ENCODE assay signal across 9 mouse cellular contexts in the genomic region with DNA sequence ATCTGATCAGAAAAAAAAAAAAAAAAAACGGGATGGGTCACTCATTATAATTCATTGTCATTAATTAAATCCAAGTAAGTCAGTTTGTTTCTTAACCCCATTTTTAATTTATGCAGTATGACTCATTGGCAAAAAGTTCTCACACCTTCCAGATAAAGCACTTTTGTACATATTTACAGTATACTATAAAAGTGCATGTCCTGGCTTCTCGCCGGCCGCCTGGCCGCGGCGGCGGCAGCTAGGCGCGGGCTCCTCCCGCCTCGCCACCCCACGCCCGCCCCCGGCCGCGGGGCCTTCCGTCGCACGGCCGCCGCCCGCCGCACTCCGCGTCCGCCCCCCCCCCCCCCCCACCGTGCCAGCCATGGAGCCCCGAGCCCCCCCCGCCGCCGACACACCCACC. TPM values are rescaled to one million over a fixed set of nuclear protein-coding genes. Genes with fewer than 3 reads are reported as not detected.
DNase-seq lines count a peak whose midpoint lies in the region; ATAC-seq and TF ChIP-seq lines count a peak whose summit lies in the region.
"Had no signal": no experiment of that assay in that cellular context is flagged by ENCODE, and none has a peak within 500 bp of the region (broad histone marks: within the 10 kb centered on the region; RNA-seq: fewer than 3 reads in every experiment).

No protein-coding gene starts in this region.

- ATAC-seq in forebrain, embryonic 13.5 days = no peak
- no peak for ATAC-seq in limb, embryonic 15.5 days (ENCODE audit: insufficient number of reproducible peaks, low FRiP score, low TSS enrichment, low read depth)
- ATAC-seq in stomach, embryonic 14.5 days (ENCODE audit: insufficient number of reproducible peaks, insufficient read depth, low FRiP score, low read depth) = no peak

- H3K27ac ChIP-seq in kidney, adult 2 months (ENCODE audit: insufficient read depth, low read depth, low read length) = no peak overlapping the region
- H3K27ac ChIP-seq in forebrain, embryonic 13.5 days = no peak overlapping the region
- no peak overlapping the region for H3K27ac ChIP-seq in limb, embryonic 15.5 days
- H3K27ac ChIP-seq in stomach, embryonic 14.5 days (ENCODE audit: low read length) = no peak overlapping the region

- peak overlapping the region; percentile 59 for H3K4me2 ChIP-seq in forebrain, embryonic 13.5 days
- H3K4me2 ChIP-seq in limb, embryonic 15.5 days = peak overlapping the region; percentile 64
- peak overlapping the region; percentile 49 for H3K4me2 ChIP-seq in stomach, embryonic 14.5 days (replicated peaks; ENCODE audit: low read depth, low read length)

- no peaks in the 10 kb centered on the region for H3K36me3 ChIP-seq in kidney, adult 2 months (ENCODE audit: control insufficient read depth, insufficient read depth, low read length)
- H3K36me3 ChIP-seq in forebrain, embryonic 13.5 days (ENCODE audit: poor library complexity, severe bottlenecking) = no peaks in the 10 kb centered on the region
- no peaks in the 10 kb centered on the region for H3K36me3 ChIP-seq in limb, embryonic 15.5 days
- no peaks in the 10 kb centered on the region for H3K36me3 ChIP-seq in stomach, embryonic 14.5 days (ENCODE audit: control insufficient read depth, insufficient read depth, low read length)

- no peak for TF ChIP-seq POLR2A in kidney, adult 2 months (IDR thresholded peaks at IDR 0.05; ENCODE audit: low read depth, low read length)

- no peak overlapping the region for H3K4me3 ChIP-seq in kidney, adult 2 months (ENCODE audit: insufficient read depth, low read depth, low read length)
- H3K4me3 ChIP-seq in forebrain, embryonic 13.5 days = peak overlapping the region; percentile 34
- H3K4me3 ChIP-seq in limb, embryonic 15.5 days = peak overlapping the region; percentile 36
- peak overlapping the region; percentile 11; the same call in 1 of the 2 replicates for H3K4me3 ChIP-seq in stomach, embryonic 14.5 days (ENCODE audit: low read depth, low read length)

- H3K4me1 ChIP-seq in kidney, adult 2 months (ENCODE audit: control insufficient read depth, insufficient read depth, low read length) = no peaks in the 10 kb centered on the region
- H3K4me1 ChIP-seq in forebrain, embryonic 13.5 days = no peaks in the 10 kb centered on the region
- H3K4me1 ChIP-seq in limb, embryonic 15.5 days = no peaks in the 10 kb centered on the region
- no peaks in the 10 kb centered on the region for H3K4me1 ChIP-seq in stomach, embryonic 14.5 days (ENCODE audit: control insufficient read depth, insufficient read depth, low read length)

- no peaks in the 10 kb centered on the region for H3K9me3 ChIP-seq in forebrain, embryonic 13.5 days (replicated peaks)
- H3K9me3 ChIP-seq in limb, embryonic 15.5 days = no peaks in the 10 kb centered on the region
- H3K9me3 ChIP-seq in stomach, embryonic 14.5 days (ENCODE audit: control insufficient read depth, low read depth, low read length) = no peaks in the 10 kb centered on the region

- H3K9ac ChIP-seq in forebrain, embryonic 13.5 days = no peak overlapping the region
- no peak overlapping the region for H3K9ac ChIP-seq in limb, embryonic 15.5 days
- no peak overlapping the region for H3K9ac ChIP-seq in stomach, embryonic 14.5 days (replicated peaks; ENCODE audit: low read depth, low read length)

- no peak for TF ChIP-seq CTCF in kidney, adult 2 months (conservative IDR thresholded peaks at IDR 0.05; ENCODE audit: insufficient read depth, insufficient read length, low read depth, low read length)

- no peaks in the 10 kb centered on the region for H3K27me3 ChIP-seq in kidney, adult 2 months (replicated peaks; ENCODE audit: control insufficient read depth, insufficient read depth, low read length)
- no peaks in the 10 kb centered on the region for H3K27me3 ChIP-seq in forebrain, embryonic 13.5 days
- H3K27me3 ChIP-seq in limb, embryonic 15.5 days = no peaks in the 10 kb centered on the region
- H3K27me3 ChIP-seq in stomach, embryonic 14.5 days (ENCODE audit: control insufficient read depth, insufficient read depth, low read length) = no peaks in the 10 kb centered on the region

- 16% methylated on average over 27 of the region's 32 CpGs for WGBS in kidney, adult 2 months
- WGBS in forebrain, embryonic 13.5 days = 20% methylated on average over 18 of the region's 32 CpGs
- WGBS in limb, embryonic 15.5 days = 6% methylated on average over 30 of the region's 32 CpGs
- whole genome bisulfite sequencing in stomach, embryonic 14.5 days = 8% methylated on average over 21 of the region's 32 CpGs

- peak; percentile 11 for DNase-seq in kidney, postnatal 10 days
- DNase-seq in kidney, adult 2 months = no peak
- DNase-seq in layer of hippocampus, postnatal 25 days (ENCODE audit: extremely low spot score in 1 of 2, low spot score in 1 of 2) = no peak
- DNase-seq in thymus, postnatal 36 days = no peak
- no peak for DNase-seq in layer of hippocampus, adult 8-10 months (ENCODE audit: low spot score in 2 of 2)

RNA-seq across cellular contexts. Expression of a gene that starts 27.1 kb away (rescaled TPM):
- 0.90 and 1.1 TPM in 2 replicates for polyA plus RNA-seq in kidney, adult 2 months (2012; rRNA removed)
- 11.0 and 12.4 TPM in 2 replicates for polyA plus RNA-seq in forebrain, embryonic 13.5 days (2015; fragmentation: Nextera tagmentation; extraction: Ambion mirVana)
- 9.7 and 13.3 TPM in 2 replicates for polyA plus RNA-seq in limb, embryonic 15.5 days (2015; fragmentation: Nextera tagmentation; extraction: Ambion mirVana)
- 13.3 and 13.8 TPM in 2 replicates for polyA plus RNA-seq in stomach, embryonic 14.5 days (2014; fragmentation: Nextera tagmentation; extraction: Ambion mirVana)
- total RNA-seq in layer of hippocampus, postnatal 25 days (2021) = 1 to 10 TPM; 3.8 to 7.6 TPM
- 1 to 10 TPM; 6.5 to 9.4 (median 8.1) TPM for total RNA-seq in layer of hippocampus, adult 8-10 months (2022)

RNA-seq across cellular contexts. Expression of a gene that starts 45.5 kb away (rescaled TPM):
- 28.8 and 35.3 TPM in 2 replicates for polyA plus RNA-seq in kidney, adult 2 months (2012; rRNA removed)
- polyA plus RNA-seq in forebrain, embryonic 13.5 days (2015; fragmentation: Nextera tagmentation; extraction: Ambion mirVana) = not detected in 2 replicates
- 2.7 and 5.1 TPM in 2 replicates for polyA plus RNA-seq in limb, embryonic 15.5 days (2015; fragmentation: Nextera tagmentation; extraction: Ambion mirVana)
- 35.2 and 35.3 TPM in 2 replicates for polyA plus RNA-seq in stomach, embryonic 14.5 days (2014; fragmentation: Nextera tagmentation; extraction: Ambion mirVana)
- not detected for total RNA-seq in layer of hippocampus, postnatal 25 days (2021)
- not detected for total RNA-seq in layer of hippocampus, adult 8-10 months (2022)
- total RNA-seq: common myeloid progenitor, adult 5-6 weeks had no signal

RNA-seq across cellular contexts. Expression of a gene that starts 52.2 kb away (rescaled TPM):
- polyA plus RNA-seq in kidney, adult 2 months (2012; rRNA removed) = 0.53 and 0.94 TPM in 2 replicates
- polyA plus RNA-seq in forebrain, embryonic 13.5 days (2015; fragmentation: Nextera tagmentation; extraction: Ambion mirVana) = 32.5 and 37.1 TPM in 2 replicates
- 26.6 and 30.3 TPM in 2 replicates for polyA plus RNA-seq in limb, embryonic 15.5 days (2015; fragmentation: Nextera tagmentation; extraction: Ambion mirVana)
- polyA plus RNA-seq in stomach, embryonic 14.5 days (2014; fragmentation: Nextera tagmentation; extraction: Ambion mirVana) = 33.9 and 34.3 TPM in 2 replicates
- total RNA-seq in layer of hippocampus, postnatal 25 days (2021) = 10 to 100 TPM; 11.4 to 11.7 TPM
- total RNA-seq in layer of hippocampus, adult 8-10 months (2022) = 10 to 100 TPM; 11.6 to 18.1 (median 15.5) TPM

Comparison
In these comparisons a context has a peak if more than half of its experiments do, and no peak if none do; other contexts are left out.
1. RNA of a gene that starts 52.2 kb away (polyA plus RNA-seq): 33.9 to 34.3 TPM in stomach, embryonic 14.5 days, 32.5 to 37.1 TPM in forebrain, embryonic 13.5 days and 26.6 to 30.3 TPM in limb, embryonic 15.5 days; 0.53 to 0.94 TPM in kidney, adult 2 months; every median in the first group is over 10 times any median in the second.
2. Peak in every context shown above with its lines, with median percentiles within 50 percentile points of each other: H3K4me2 ChIP-seq.